In the genomic region with DNA sequence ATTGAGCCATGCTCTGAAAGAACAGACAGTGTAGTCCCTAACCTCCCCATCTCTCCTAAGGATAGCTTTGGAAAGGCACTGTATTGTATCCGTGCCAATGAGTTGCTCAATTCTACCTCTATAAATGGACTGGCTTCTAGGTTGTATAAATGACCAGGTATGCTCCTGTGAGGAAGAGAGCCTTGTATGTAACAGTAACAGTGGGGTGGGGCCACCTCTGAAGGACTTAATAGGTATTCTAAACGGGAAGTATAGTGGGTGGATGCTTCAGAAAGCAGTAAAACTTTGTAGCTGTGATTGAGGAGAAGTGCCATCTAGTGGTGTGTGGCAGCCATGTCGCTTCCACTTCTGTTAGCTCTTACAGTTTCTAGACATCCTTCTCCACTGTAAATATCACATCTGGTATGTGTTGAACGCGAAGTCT, we compare ENCODE assay signal across 10 mouse cellular contexts. TPM values are rescaled to one million over a fixed set of nuclear protein-coding genes. Genes with fewer than 3 reads are reported as not detected.
DNase-seq lines count a peak whose midpoint lies in the region; ATAC-seq and TF ChIP-seq lines count a peak whose summit lies in the region.
"Had no signal": no experiment of that assay in that cellular context is flagged by ENCODE, and none has a peak within 500 bp of the region (broad histone marks: within the 10 kb centered on the region; RNA-seq: fewer than 3 reads in every experiment).

No protein-coding gene starts in this region.

- peaks cover 61% of the 10 kb centered on the region for H3K36me3 ChIP-seq in C2C12 (ENCODE audit: control insufficient read depth, insufficient read depth)
- H3K36me3 ChIP-seq in forebrain, embryonic 16.5 days (ENCODE audit: control insufficient read depth, insufficient read depth) = no peaks in the 10 kb centered on the region

- no peaks in the 10 kb centered on the region for H3K27me3 ChIP-seq in C2C12 (ENCODE audit: control insufficient read depth, insufficient read depth, insufficient read length)
- H3K27me3 ChIP-seq in forebrain, embryonic 16.5 days (replicated peaks; ENCODE audit: control insufficient read depth, insufficient read depth, low read length) = no peaks in the 10 kb centered on the region
- H3K27me3 ChIP-seq: embryonic facial prominence, embryonic 13.5 days had no signal

- no peak overlapping the region for H3K27ac ChIP-seq in gastrocnemius, adult 2 months
- H3K27ac ChIP-seq in embryonic fibroblast, embryonic 13.5 days (ENCODE audit: insufficient read depth, low read length) = peak overlapping the region; percentile 59
- H3K27ac ChIP-seq in forebrain, embryonic 16.5 days (ENCODE audit: low read length) = no peak overlapping the region
- H3K27ac ChIP-seq: embryonic facial prominence, embryonic 13.5 days had no signal

- H3K9me3 ChIP-seq in forebrain, embryonic 16.5 days (ENCODE audit: control insufficient read depth, low read length) = no peaks in the 10 kb centered on the region
- H3K9me3 ChIP-seq: embryonic facial prominence, embryonic 13.5 days had no signal

- peak; percentile 66 for TF ChIP-seq CTCF in gastrocnemius, adult 2 months (IDR thresholded peaks at IDR 0.05)
- peak; percentile 26 for TF ChIP-seq CTCF in C2C12 (IDR thresholded peaks at IDR 0.05; ENCODE audit: control insufficient read depth, insufficient read depth, insufficient read length)
- no peak for TF ChIP-seq CTCF in embryonic fibroblast, embryonic 13.5 days (IDR thresholded peaks at IDR 0.05; ENCODE audit: borderline replicate concordance, insufficient read depth, low read length)

- intact Hi-C loops in gastrocnemius, adult 2 months (cut with DNase I) = loop anchor here (5.0 kb wide), 1 partner anchor 91 kb away; the partner anchor contains the start of gene Ppfibp1
- intact Hi-C loops in left cerebral cortex, postnatal 36 days (cut with DNase I) = loop anchor here (5.0 kb wide), 1 partner anchor 141 kb away; no protein-coding TSS in a partner anchor

- no peak overlapping the region for H3K4me3 ChIP-seq in gastrocnemius, adult 2 months
- H3K4me3 ChIP-seq in C2C12 (ENCODE audit: insufficient read depth, poor library complexity, severe bottlenecking) = no peak overlapping the region
- no peak overlapping the region for H3K4me3 ChIP-seq in embryonic fibroblast, embryonic 13.5 days (ENCODE audit: insufficient read depth, low read length)
- no peak overlapping the region for H3K4me3 ChIP-seq in forebrain, embryonic 16.5 days (replicated peaks; ENCODE audit: low read length)
- H3K4me3 ChIP-seq: embryonic facial prominence, embryonic 13.5 days had no signal

- DNase-seq in gastrocnemius, adult 2 months = peak; percentile 23
- no peak for DNase-seq in gastrocnemius, postnatal 4 days (ENCODE audit: low spot score in 2 of 2)
- peak; percentile 27 to 54 for DNase-seq in kidney, postnatal 4 days
- DNase-seq in left cerebral cortex, postnatal 36 days (ENCODE audit: low spot score in 2 of 2) = no peak
- DNase-seq: left cerebral cortex, postnatal 4 days had no signal

- peaks cover 22% of the 10 kb centered on the region for H3K79me2 ChIP-seq in C2C12 (ENCODE audit: control insufficient read depth, insufficient read depth)

- H3K79me3 ChIP-seq in C2C12 (ENCODE audit: low read depth) = peaks cover 9% of the 10 kb centered on the region

- H3K4me2 ChIP-seq in forebrain, embryonic 16.5 days (ENCODE audit: low read length) = no peak overlapping the region
- H3K4me2 ChIP-seq: embryonic facial prominence, embryonic 13.5 days had no signal

- 69% methylated on average over 5 of the region's 5 CpGs for WGBS in forebrain, embryonic 16.5 days

- ATAC-seq in monocyte, adult 5-6 weeks (replicated peaks; ENCODE audit: insufficient number of reproducible peaks, low FRiP score, low TSS enrichment, poor library complexity, severe bottlenecking) = no peak
- no peak for ATAC-seq in forebrain, embryonic 16.5 days

- H3K9ac ChIP-seq in forebrain, embryonic 16.5 days (replicated peaks; ENCODE audit: low read depth, low read length) = no peak overlapping the region
- H3K9ac ChIP-seq: embryonic facial prominence, embryonic 13.5 days had no signal

- TF ChIP-seq POLR2A in embryonic fibroblast, embryonic 13.5 days (IDR thresholded peaks at IDR 0.05; ENCODE audit: low read depth, low read length) = no peak

- H3K4me1 ChIP-seq in embryonic fibroblast, embryonic 13.5 days (ENCODE audit: control insufficient read depth, insufficient read depth, low read length) = peaks cover 26% of the 10 kb centered on the region
- H3K4me1 ChIP-seq in forebrain, embryonic 16.5 days (replicated peaks; ENCODE audit: control insufficient read depth, insufficient read depth, low read length) = peaks cover 8% of the 10 kb centered on the region

- no peak overlapping the region for H3ac ChIP-seq in C2C12 (ENCODE audit: control insufficient read depth, insufficient read length, low read depth)

TF ChIP-seq in C2C12, 6 proteins besides CTCF, POLR2A, EP300 and RAD21:
- no peak for TF ChIP-seq FOSL1 (IDR thresholded peaks at IDR 0.05; ENCODE audit: insufficient read depth, low read length, poor library complexity, severe bottlenecking)
- TF ChIP-seq USF1 (IDR thresholded peaks at IDR 0.05; ENCODE audit: low read depth) = no peak
- no peak for TF ChIP-seq MYOD1 (IDR thresholded peaks at IDR 0.05; ENCODE audit: control insufficient read depth, insufficient read length, low read depth)
- TF ChIP-seq MYOG (IDR thresholded peaks at IDR 0.05; ENCODE audit: control insufficient read depth, extremely low read depth, insufficient read length) = no peak
- TF ChIP-seq CEBPB (IDR thresholded peaks at IDR 0.05; ENCODE audit: low read depth) = no peak
- TF ChIP-seq MAX (IDR thresholded peaks at IDR 0.05) = no peak

RNA-seq across cellular contexts. Expression of gene 1700034J05Rik, which starts 24.5 kb away (rescaled TPM):
- not detected for total RNA-seq in gastrocnemius, adult 2 months (2021)
- not detected for total RNA-seq in gastrocnemius, postnatal 4 days (2021)
- polyA plus RNA-seq in C2C12 (2012; fragmentation: generic; extraction: Trizol) = 0.07 TPM
- polyA plus RNA-seq in embryonic fibroblast, embryonic 13.5 days (2011; ENCODE audit: insufficient read length, low read depth, missing spikeins) = not detected in 2 replicates
- 1.2 TPM in 1 of 3 replicates, not detected in the others for total RNA-seq in monocyte, adult 5-6 weeks (2017)
- total RNA-seq in left cerebral cortex, postnatal 36 days (2021) = not detected
- polyA plus RNA-seq in forebrain, embryonic 16.5 days (2015; fragmentation: Nextera tagmentation; extraction: Ambion mirVana) = not detected in 2 replicates
- total RNA-seq: left cerebral cortex, postnatal 4 days had no signal

RNA-seq across cellular contexts. Expression of gene Rep15, which starts 53.7 kb away (rescaled TPM):
- total RNA-seq in gastrocnemius, adult 2 months (2021) = under 1 TPM; 0.59 to 0.66 TPM
- total RNA-seq in gastrocnemius, postnatal 4 days (2021) = 1 to 10 TPM; 1.7 to 1.8 TPM
- polyA plus RNA-seq in C2C12 (2012; fragmentation: generic; extraction: Trizol) = 0.68 TPM
- 1.5 and 2.1 TPM in 2 replicates for polyA plus RNA-seq in embryonic fibroblast, embryonic 13.5 days (2011; ENCODE audit: insufficient read length, low read depth, missing spikeins)
- 0.39 to 1.5 TPM (median 0.48 TPM) in 3 replicates for total RNA-seq in monocyte, adult 5-6 weeks (2017)
- total RNA-seq in left cerebral cortex, postnatal 36 days (2021) = 1 to 10 TPM; 1.1 to 2.7 TPM
- polyA plus RNA-seq in forebrain, embryonic 16.5 days (2015; fragmentation: Nextera tagmentation; extraction: Ambion mirVana) = 0.34 and 1.1 TPM in 2 replicates

Comparison
In these comparisons a context has a peak if more than half of its experiments do, and no peak if none do; other contexts are left out.
1. DNase-seq: peak in gastrocnemius, adult 2 months (single experiment) and kidney, postnatal 4 days (2 of 2); none in gastrocnemius, postnatal 4 days (0 of 2) and left cerebral cortex, postnatal 36 days (0 of 2).